Mouse (Mus musculus) bone marrow, adult 2 months (tissue): ENCODE data around the gene Slc5a3. TPM values are rescaled to one million over a fixed set of nuclear protein-coding genes. Genes with fewer than 3 reads are reported as not detected.

Experiments used
- H3K27ac ChIP-seq: fragments of 200-500 bp; 2 replicates; pipeline ENCODE4 v1.5.1; 2012; ENCODE audit warnings: low read depth, mild to moderate bottlenecking, control low read depth, inconsistent platforms, low read length; ENCODE audit not compliant: control insufficient read depth, poor library complexity, insufficient read depth
- H3K4me1 ChIP-seq: fragments of 200-500 bp; 2 replicates; pipeline ENCODE4 v1.6.1; 2011; ENCODE audit warnings: low read length; ENCODE audit not compliant: control insufficient read depth, insufficient read depth
- H3K4me3 ChIP-seq: fragments of 200-500 bp; replicated peaks from 2 replicates; pipeline ENCODE3; 2011; ENCODE audit warnings: mild to moderate bottlenecking, low read depth, low read length, control low read depth; ENCODE audit not compliant: control insufficient read depth
- CTCF ChIP-seq: fragments of 200-500 bp; IDR thresholded peaks from 2 replicates; pipeline ENCODE4 v1.5.1; 2011; ENCODE audit warnings: low read length, control low read depth; ENCODE audit not compliant: control insufficient read depth, insufficient read depth
- POLR2A ChIP-seq: fragments of 200-500 bp; IDR thresholded peaks from 2 replicates; pipeline ENCODE4 v1.6.1; 2011; ENCODE audit warnings: low read depth, mild to moderate bottlenecking, control low read depth, low read length, borderline replicate concordance; ENCODE audit not compliant: control insufficient read depth
- WGBS: fragments of 180-500 bp; shearing (Covaris S2); methylation state at CpG from one replicate; pipeline ENCODE4 v1.1.7; 2018; 5-methylcytosine and 5-hydroxymethylcytosine counted together
- polyA plus RNA-seq: library from polyadenylated mRNA; stranded (reverse); fragments of >200 nt; gene quantifications from 2 replicates; pipeline ENCODE4 v1.2.4, GENCODE M21; 2011; ENCODE audit warnings: low replicate concordance; ENCODE audit not compliant: missing spikeins, insufficient read depth, insufficient read length

The Slc5a3 gene
- polyA plus RNA-seq, 1 experiment = 3.9 TPM

DNA sequence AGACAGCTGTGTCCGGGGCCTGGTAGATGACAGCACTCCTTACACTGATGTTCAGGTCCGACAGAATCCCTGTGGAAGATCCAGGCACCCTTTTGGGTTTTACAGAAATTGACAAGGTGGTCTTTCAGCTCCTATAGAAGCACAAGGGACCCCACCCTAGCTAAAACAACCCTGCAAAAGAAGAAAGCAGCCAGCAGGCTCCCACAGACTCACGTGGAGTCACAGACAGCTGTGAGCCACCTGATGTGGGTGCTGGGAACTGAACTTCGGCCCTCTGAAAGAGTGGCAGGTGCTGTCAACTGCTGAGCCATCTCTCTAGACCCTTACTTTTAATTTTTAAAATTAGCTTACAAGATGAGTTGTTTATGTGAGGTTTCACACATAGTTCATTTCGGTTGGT is 23.4 kb upstream of the Slc5a3 start:
- Histone ChIP-seq H3K4me3 (no peak overlapping the region), H3K4me1 (no peaks in the 10 kb centered on the region; the same call in 1 of the 2 replicates), H3K27ac (no peak overlapping the region)
- TF ChIP-seq POLR2A = no peak
- no peak for TF ChIP-seq CTCF
- 74% methylated on average over 5 of the region's 5 CpGs for WGBS

DNA sequence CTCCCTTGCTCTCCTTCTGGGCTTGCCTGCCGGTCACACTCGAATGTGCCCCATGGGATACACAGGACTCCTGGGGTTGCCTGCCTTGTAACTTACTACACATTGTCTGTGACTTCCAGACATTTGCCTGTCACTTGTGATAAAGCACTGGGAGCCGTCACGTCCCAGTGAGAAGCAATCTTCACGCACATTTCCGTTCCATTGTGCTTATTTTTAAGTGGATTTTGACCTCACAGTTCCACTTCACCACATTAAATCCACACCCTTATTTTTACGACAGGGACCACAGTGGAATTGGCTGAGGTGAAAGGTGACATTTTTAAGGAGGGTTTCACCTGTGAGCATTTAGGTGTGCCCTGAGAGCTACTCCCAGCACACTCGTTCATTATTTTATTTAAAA is 21.4 kb upstream of the Slc5a3 start:
- Histone ChIP-seq H3K4me3 (no peak overlapping the region), H3K27ac (no peak overlapping the region), H3K4me1 (no peaks in the 10 kb centered on the region; the same call in 1 of the 2 replicates)
- TF ChIP-seq POLR2A = no peak
- WGBS = 80% methylated on average over 8 of the region's 8 CpGs

DNA sequence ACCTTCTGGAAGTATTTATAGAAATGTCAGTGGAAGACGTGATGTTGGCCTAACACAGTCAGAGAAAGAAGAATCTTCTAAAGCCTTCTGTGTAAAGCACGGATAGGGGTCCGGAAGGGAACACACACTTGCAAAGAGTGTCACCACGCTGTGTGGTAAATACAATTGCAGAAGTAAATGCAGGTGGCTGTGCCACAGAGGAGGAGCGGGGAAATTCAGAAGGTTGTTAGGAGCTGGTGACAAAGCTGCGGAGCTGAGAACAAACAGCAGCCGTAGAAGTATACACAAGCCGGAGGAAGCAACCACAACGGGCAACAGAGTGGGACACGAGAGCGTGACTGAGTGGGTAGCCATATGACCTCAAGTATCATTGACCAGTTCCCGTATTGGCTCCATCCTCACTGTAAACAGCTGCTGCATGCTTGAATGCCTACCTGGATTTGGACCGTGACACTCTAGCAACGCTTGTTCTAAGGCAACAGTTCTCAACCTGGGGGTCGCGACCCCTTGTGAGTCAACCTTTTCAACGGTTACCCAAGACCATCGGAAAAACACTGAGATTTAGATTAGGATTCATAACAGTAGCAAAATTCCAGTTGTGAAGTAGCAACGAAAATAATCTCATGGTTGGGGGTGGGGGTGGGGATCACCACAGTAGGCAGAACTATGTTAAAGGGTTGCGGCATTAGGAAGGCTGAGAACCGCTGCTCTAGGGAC is 20.1 kb upstream of the Slc5a3 start:
- TF ChIP-seq POLR2A (no peak), CTCF (no peak)
- no peaks in the 10 kb centered on the region; the same call in 1 of the 2 replicates for H3K4me1 ChIP-seq
- 33% methylated on average over 21 of the region's 21 CpGs for WGBS
- 0 out of 2 replicates have a peak overlapping the region, but pooled peaks have one; percentile 0 for H3K27ac ChIP-seq
- H3K4me3 ChIP-seq = no peak overlapping the region

DNA sequence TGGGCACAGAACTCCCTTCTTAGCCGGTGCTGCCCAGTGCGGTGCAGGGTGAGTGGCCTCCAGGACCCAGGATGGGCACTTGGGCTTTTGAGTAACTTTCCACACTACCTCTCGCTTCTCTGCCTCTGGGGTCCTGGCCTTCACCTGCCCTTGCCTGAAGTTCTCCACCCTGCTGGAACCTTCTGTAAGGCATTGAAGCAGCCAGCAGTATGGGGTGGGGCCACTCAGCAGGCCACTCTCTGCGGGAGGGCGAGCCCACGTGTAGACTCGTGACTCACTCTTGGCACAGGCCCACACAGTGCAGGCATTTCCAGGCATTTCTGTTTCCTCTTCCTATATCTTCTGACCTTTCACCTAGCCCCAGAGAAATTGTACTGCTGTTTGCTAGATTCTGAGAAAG is 18.7 kb upstream of the Slc5a3 start:
- no peak overlapping the region for H3K4me3 ChIP-seq
- TF ChIP-seq POLR2A (no peak), CTCF (no peak)
- H3K27ac ChIP-seq = no peak overlapping the region
- no peaks in the 10 kb centered on the region; the same call in 1 of the 2 replicates for H3K4me1 ChIP-seq
- WGBS = 72% methylated on average over 7 of the region's 7 CpGs

DNA sequence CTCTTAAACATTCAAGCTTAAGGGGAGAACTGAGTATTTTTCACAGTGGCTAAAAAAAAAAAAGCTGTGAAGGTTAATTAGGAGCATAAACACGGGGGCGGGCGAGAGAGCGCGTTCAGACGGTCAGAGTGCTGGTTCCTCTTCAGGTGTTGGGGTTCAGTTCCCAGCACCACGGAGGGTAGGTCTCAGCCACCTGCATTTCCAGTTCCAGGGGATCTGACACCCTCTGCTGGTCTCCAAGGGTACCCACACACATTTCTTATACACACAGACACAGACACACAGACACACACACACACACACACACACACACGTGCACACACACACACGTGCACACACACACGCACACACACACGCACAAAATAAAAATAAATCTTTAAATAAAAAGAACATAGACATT is 18.2 kb upstream of the Slc5a3 start:
- no peaks in the 10 kb centered on the region; the same call in 1 of the 2 replicates for H3K4me1 ChIP-seq
- TF ChIP-seq CTCF (no peak), POLR2A (no peak)
- H3K27ac ChIP-seq = no peak overlapping the region
- 90% methylated on average over 11 of the region's 11 CpGs for WGBS
- no peak overlapping the region for H3K4me3 ChIP-seq

DNA sequence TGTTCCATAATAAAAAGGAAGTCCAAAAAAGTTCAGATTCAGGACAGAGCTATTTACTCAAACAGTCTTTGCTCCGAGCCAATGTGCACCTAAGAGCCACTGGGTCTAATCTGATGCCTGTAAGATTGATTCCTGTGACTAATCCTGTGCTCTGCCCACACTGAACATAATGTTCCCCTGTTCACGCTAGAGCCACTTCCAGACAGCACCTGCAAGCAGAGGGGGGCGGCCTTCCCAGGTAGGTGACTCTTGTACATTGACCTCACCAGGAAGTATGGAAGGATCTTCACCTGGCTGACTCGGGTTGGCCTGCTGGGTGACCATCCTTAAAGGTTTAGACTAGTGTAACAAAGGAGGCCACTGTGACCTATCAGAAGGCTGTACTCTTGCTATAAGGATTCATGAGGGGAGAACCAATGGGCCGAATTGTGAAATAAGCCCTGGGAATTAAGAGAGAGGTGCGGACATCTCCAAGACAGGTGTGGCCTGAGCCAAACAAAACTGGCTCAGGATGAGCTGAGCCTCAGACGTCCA is 6.3 kb upstream of the Slc5a3 start:
- 78% methylated on average over 7 of the region's 7 CpGs for WGBS
- Histone ChIP-seq H3K4me3 (no peak overlapping the region), H3K4me1 (no peaks in the 10 kb centered on the region; the same call in 1 of the 2 replicates), H3K27ac (no peak overlapping the region)
- TF ChIP-seq POLR2A (no peak), CTCF (no peak)

DNA sequence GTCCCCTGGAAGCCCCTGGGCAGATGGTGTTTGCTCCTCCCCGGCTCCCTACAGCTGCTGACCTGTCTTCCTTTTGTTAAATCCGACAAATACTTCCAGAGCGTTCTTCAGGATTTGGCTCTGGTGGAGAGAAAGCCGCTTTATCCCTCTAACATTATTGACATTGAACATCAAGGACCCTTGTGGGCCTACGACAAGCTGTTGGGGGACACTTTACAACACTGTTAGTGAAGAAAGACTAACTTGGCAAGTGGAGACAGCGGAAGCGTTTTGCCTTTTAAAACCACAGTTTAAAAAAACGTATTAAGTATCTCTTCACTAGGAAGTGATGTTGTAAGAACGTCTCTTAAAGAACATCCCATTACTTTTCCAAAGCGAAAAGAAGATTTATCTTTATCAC is 5.6 kb upstream of the Slc5a3 start:
- WGBS = 79% methylated on average over 10 of the region's 10 CpGs
- H3K4me1 ChIP-seq = no peaks in the 10 kb centered on the region; the same call in 1 of the 2 replicates
- H3K4me3 ChIP-seq = no peak overlapping the region
- TF ChIP-seq CTCF (no peak), POLR2A (no peak)
- no peak overlapping the region for H3K27ac ChIP-seq

DNA sequence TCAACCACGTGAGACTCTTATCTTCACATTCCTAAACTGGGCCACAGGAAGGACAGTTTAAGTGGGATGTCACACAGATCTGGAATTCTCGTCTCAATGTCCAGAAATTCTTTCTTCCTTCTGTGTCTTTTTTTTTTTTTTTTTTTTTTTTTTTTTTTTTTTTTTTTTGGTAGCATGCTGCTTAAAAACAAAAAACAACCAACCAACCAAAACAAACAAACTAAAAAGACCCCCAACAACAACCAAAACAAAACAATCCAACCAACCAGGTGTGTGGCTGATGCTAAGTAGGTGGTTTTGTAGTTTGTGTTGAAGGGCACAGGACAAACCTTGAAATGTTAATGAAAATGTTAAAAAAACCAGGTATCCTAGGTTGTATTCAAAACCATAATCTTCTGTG is 1.4 kb upstream of the Slc5a3 start:
- Histone ChIP-seq H3K4me3 (no peak overlapping the region), H3K4me1 (no peaks in the 10 kb centered on the region; the same call in 1 of the 2 replicates), H3K27ac (no peak overlapping the region)
- WGBS = 69% methylated on average over 2 of the region's 2 CpGs
- TF ChIP-seq CTCF = no peak
- no peak for TF ChIP-seq POLR2A
